Mouse (Mus musculus): ENCODE data around the gene Aptx. TPM values are rescaled to one million over a fixed set of nuclear protein-coding genes. Genes with fewer than 3 reads are reported as not detected.

The Aptx gene
- polyA plus RNA-seq, 1 experiment from 2014 or later = 47.3 TPM

- Histone ChIP-seq H3K4me2 (no peak overlapping the region), H3K27me3 (no peaks in the 10 kb centered on the region), H3K4me3 (replicated peaks) (no peak overlapping the region), H3K27ac (no peak overlapping the region), H3K9me3 (no peaks in the 10 kb centered on the region), H3K9ac (no peak overlapping the region), H3K36me3 (replicated peaks) (no peaks in the 10 kb centered on the region), H3K4me1 (no peaks in the 10 kb centered on the region)
- no peak for ATAC-seq (ENCODE audit: low FRiP score)
- 81% methylated on average over 5 of the region's 5 CpGs for whole genome bisulfite sequencing
Observed at GRCm38 (mm10) chr4:40649111-40649510, 53.9 kb downstream of the Aptx start.

GRCm38 (mm10) chr4:40643567-40643966 lies 59.4 kb downstream of the Aptx start:
- no peak for ATAC-seq (ENCODE audit: low FRiP score)
- H3K27me3 ChIP-seq = no peaks in the 10 kb centered on the region
- no peaks in the 10 kb centered on the region for H3K36me3 ChIP-seq (replicated peaks)
- H3K9me3 ChIP-seq = no peaks in the 10 kb centered on the region
- H3K4me1 ChIP-seq = no peaks in the 10 kb centered on the region
- no peak overlapping the region for H3K9ac ChIP-seq
- no peak overlapping the region for H3K4me2 ChIP-seq
- H3K4me3 ChIP-seq (replicated peaks) = no peak overlapping the region
- H3K27ac ChIP-seq = no peak overlapping the region
- WGBS = 73% methylated on average over 5 of the region's 5 CpGs

GRCm38 (mm10) chr4:40640991-40641390 lies 62.0 kb downstream of the Aptx start:
- H3K27me3 ChIP-seq = no peaks in the 10 kb centered on the region
- WGBS = 84% methylated on average over 4 of the region's 4 CpGs
- ATAC-seq (ENCODE audit: low FRiP score) = no peak
- no peak overlapping the region for H3K27ac ChIP-seq
- H3K9ac ChIP-seq = no peak overlapping the region
- H3K36me3 ChIP-seq (replicated peaks) = no peaks in the 10 kb centered on the region
- H3K9me3 ChIP-seq = no peaks in the 10 kb centered on the region
- H3K4me2 ChIP-seq = no peak overlapping the region
- no peak overlapping the region for H3K4me3 ChIP-seq (replicated peaks)
- no peaks in the 10 kb centered on the region for H3K4me1 ChIP-seq

MicroRNAs encoded within 50 kb of the gene (microRNA counts, 519-probe panel; counts per million panel counts)
- not detected for microRNA mmu-miR-207

Small RNAs within 50 kb of the gene (microRNA-seq; reads per million reads assigned to microRNA genes)
- gene Mir207 = not detected

Other genes with a start within 250 kb of the Aptx start
- 0.19 and 0.38 TPM in 2 replicates for gene Tmem215, start 231.0 kb downstream of the Aptx start, polyA plus RNA-seq (2016; fragmentation: Nextera tagmentation; extraction: Ambion mirVana)
- gene Dnaja1, start 19.0 kb upstream of the Aptx start, polyA plus RNA-seq (2016; fragmentation: Nextera tagmentation; extraction: Ambion mirVana) = 669 and 704 TPM in 2 replicates
- 155 and 157 TPM in 2 replicates for gene Smu1, start 54.7 kb upstream of the Aptx start, polyA plus RNA-seq (2016; fragmentation: Nextera tagmentation; extraction: Ambion mirVana)
- 12.8 and 14.0 TPM in 2 replicates for gene B4galt1, start 150.8 kb upstream of the Aptx start, polyA plus RNA-seq (2016; fragmentation: Nextera tagmentation; extraction: Ambion mirVana)
- not detected in 2 replicates for gene Spink4, start 216.9 kb upstream of the Aptx start, polyA plus RNA-seq (2016; fragmentation: Nextera tagmentation; extraction: Ambion mirVana)
- gene Bag1, start 245.1 kb upstream of the Aptx start, polyA plus RNA-seq (2016; fragmentation: Nextera tagmentation; extraction: Ambion mirVana) = 215 and 229 TPM in 2 replicates
- 143 and 146 TPM in 2 replicates for gene Chmp5, start 245.2 kb upstream of the Aptx start, polyA plus RNA-seq (2016; fragmentation: Nextera tagmentation; extraction: Ambion mirVana)

All from forebrain, embryonic 12.5 days (tissue).